Mouse (Mus musculus) heart, adult 2 months (tissue): Measurements from ENCODE around the gene Olfr90. TPM values are rescaled to one million over a fixed set of nuclear protein-coding genes. Genes with fewer than 3 reads are reported as not detected.
A peak's percentile ranks its signal among the peaks of the same experiment; 100 is the strongest.

Experiments
- DNase-seq, 2 experiments: peaks; one replicate each; pipeline ENCODE4 v3.0.0; 2021
- H3K27ac ChIP-seq: fragments of 200-600 bp; 2 replicates; pipeline ENCODE4 v1.8.1; 2022
- H3K27me3 ChIP-seq: fragments of 200-500 bp; 2 replicates; pipeline ENCODE4 v1.6.1; 2012; ENCODE audit warnings: mild to moderate bottlenecking, low read length, inconsistent platforms, mixed read lengths; ENCODE audit not compliant: control insufficient read depth, insufficient read depth
- H3K36me3 ChIP-seq: fragments of 200-500 bp; 2 replicates; pipeline ENCODE4 v1.6.1; 2012; ENCODE audit warnings: low read length, inconsistent platforms; ENCODE audit not compliant: control insufficient read depth, insufficient read depth
- H3K4me1 ChIP-seq: fragments of 200-500 bp; 2 replicates; pipeline ENCODE4 v1.6.1; 2011; ENCODE audit warnings: low read length; ENCODE audit not compliant: control insufficient read depth, insufficient read depth
- H3K4me3 ChIP-seq: fragments of 200-600 bp; 2 replicates; pipeline ENCODE4 v1.8.1; 2022
- H3K79me2 ChIP-seq: fragments of 200-500 bp; replicated peaks from 2 replicates; pipeline ENCODE4 v1.6.1; 2012; ENCODE audit warnings: mild to moderate bottlenecking, inconsistent platforms, low read length, moderate library complexity, mixed read lengths; ENCODE audit not compliant: control insufficient read depth, insufficient read depth
- H3K9ac ChIP-seq: fragments of 200-500 bp; 2 replicates; pipeline ENCODE4 v1.6.1; 2012; ENCODE audit warnings: low read depth, mild to moderate bottlenecking, control low read depth, inconsistent platforms, low read length, mixed read lengths
- CTCF ChIP-seq: fragments of 200-600 bp; IDR thresholded peaks from 2 replicates; pipeline ENCODE4 v1.8.1; 2022; ENCODE audit warnings: antibody characterized with exemption, mild to moderate bottlenecking, moderate library complexity
- EP300 ChIP-seq: fragments of 200-500 bp; IDR thresholded peaks from 2 replicates; pipeline ENCODE4 v1.6.1; 2011; ENCODE audit warnings: low read depth, low read length, control low read depth; ENCODE audit not compliant: insufficient read depth
- POLR2A ChIP-seq: fragments of 200-500 bp; IDR thresholded peaks from 2 replicates; pipeline ENCODE4 v1.6.1; 2011; ENCODE audit warnings: mild to moderate bottlenecking, low read depth, low read length, control low read depth; ENCODE audit not compliant: insufficient read depth
- WGBS: fragments of 180-500 bp; shearing (Covaris S2); methylation state at CpG from one replicate; pipeline ENCODE4 v1.1.7; 2018; 5-methylcytosine and 5-hydroxymethylcytosine counted together
- intact Hi-C: fragments of 180-260 bp; cut with DNase I; formaldehyde crosslinking; loops from one replicate; pipeline ENCODE4 v1.15.1; 2025
- polyA plus RNA-seq: library from polyadenylated mRNA; depleted of rRNA; stranded (reverse); fragments of >200 nt; gene quantifications from 2 replicates; pipeline ENCODE4 v1.2.3, GENCODE M21; 2012
- total RNA-seq, 2 experiments: library from RNA; stranded (reverse); gene quantifications; 2 replicates each; pipeline ENCODE4 v1.2.3; 2021

Gene Olfr90
- total and polyA plus RNA-seq, 3 experiments: not detected

DNA sequence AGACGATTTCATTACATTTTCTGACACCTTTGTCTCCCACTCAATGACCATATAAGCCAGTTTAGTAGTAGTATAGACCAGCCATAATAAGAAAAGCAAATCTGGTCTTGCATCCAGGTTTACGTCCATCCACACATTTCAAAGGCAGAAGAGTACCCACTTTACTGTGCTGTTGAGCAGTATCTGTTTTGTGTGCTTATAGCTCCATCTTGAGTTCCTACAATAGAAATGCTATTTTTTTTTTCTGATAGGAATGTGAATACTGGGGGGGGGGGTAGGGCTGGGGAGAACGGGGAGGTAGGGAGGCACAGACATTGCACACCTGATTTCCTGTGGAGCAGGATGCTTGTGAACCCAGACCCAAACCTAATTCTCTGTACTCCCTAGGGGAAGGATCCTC lies 40.3 kb downstream of the Olfr90 start:
- H3K36me3 ChIP-seq: no peaks in the 10 kb centered on the region

DNA sequence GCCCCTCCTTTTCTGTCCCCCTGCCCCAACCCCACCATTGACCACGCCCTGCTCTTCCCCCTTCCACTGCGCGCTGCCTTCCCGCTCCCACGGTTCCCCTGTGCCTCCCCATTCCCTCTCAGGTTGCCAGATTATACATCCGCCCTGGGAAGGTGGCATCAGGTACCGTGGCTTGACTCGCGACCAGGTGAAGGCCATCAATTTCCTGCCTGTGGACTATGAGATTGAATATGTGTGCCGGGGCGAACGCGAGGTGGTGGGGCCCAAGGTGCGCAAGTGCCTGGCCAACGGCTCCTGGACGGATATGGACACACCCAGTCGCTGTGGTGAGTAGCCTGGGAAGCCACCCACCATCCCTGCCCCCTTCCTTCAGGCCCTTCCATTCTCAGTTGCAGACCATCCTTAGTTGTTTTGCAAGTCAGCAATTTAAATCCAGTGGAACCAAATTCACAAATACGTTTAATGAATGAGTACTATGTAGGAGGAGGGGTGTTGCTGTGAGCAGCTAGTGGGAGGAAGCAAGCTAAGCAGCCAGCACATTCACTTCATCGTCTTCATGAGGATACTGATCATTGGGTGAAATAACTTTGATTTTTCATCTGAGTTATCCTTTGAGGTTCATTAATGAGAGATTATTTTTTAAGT lies 40.8 kb downstream of the Olfr90 start:
- no peak for TF ChIP-seq POLR2A
- no peak for TF ChIP-seq CTCF
- no peak for TF ChIP-seq EP300
- Histone ChIP-seq H3K4me1 (0 out of 2 replicates have a peak, but pooled peaks cover 2% of the 10 kb centered on the region), H3K27ac (no peak overlapping the region), H3K79me2 (no peaks in the 10 kb centered on the region), H3K27me3 (0 out of 2 replicates have a peak, but pooled peaks cover 2% of the 10 kb centered on the region), H3K4me3 (no peak overlapping the region), H3K9ac (no peak overlapping the region), H3K36me3 (no peaks in the 10 kb centered on the region)
- no peak for DNase-seq
- WGBS: 69% methylated on average over 19 of the region's 19 CpGs
- intact Hi-C loops: loop anchor here (2.0 to 5.0 kb wide), 4 partner anchors 51 to 210 kb away; partner anchors contain the start of genes Trim26, Trim40, Znrd1 and Znrd1as

More for the DNA sequence above, 40.3 kb downstream of the Olfr90 start:
- Histone ChIP-seq H3K9ac (no peak overlapping the region), H3K4me1 (0 out of 2 replicates have a peak, but pooled peaks cover 2% of the 10 kb centered on the region), H3K4me3 (no peak overlapping the region), H3K27me3 (0 out of 2 replicates have a peak, but pooled peaks cover 2% of the 10 kb centered on the region), H3K79me2 (no peaks in the 10 kb centered on the region), H3K27ac (no peak overlapping the region)
- intact Hi-C loops: loop anchor here (2.0 to 5.0 kb wide), 5 partner anchors 51 to 211 kb away; partner anchors contain the start of genes Trim26, Trim40, Znrd1 and Znrd1as
- no peak for TF ChIP-seq POLR2A
- peak; percentile 53 for TF ChIP-seq CTCF
- TF ChIP-seq EP300: no peak
- whole genome bisulfite sequencing: 39% methylated on average over 3 of the region's 3 CpGs
- DNase-seq: no peak

GRCm38 (mm10) chr17:37046312-37047112 lies 41.8 kb downstream of the Olfr90 start:
- H3K4me1 ChIP-seq: 0 out of 2 replicates have a peak, but pooled peaks cover 2% of the 10 kb centered on the region
- no peaks in the 10 kb centered on the region for H3K36me3 ChIP-seq
- peak; percentile 75 to 76 for DNase-seq
- 0 out of 2 replicates have a peak, but pooled peaks cover 2% of the 10 kb centered on the region for H3K27me3 ChIP-seq
- H3K4me3 ChIP-seq: peak overlapping the region; percentile 70
- no peaks in the 10 kb centered on the region for H3K79me2 ChIP-seq
- TF ChIP-seq POLR2A: no peak
- no peak for TF ChIP-seq CTCF
- TF ChIP-seq EP300: no peak
- peak overlapping the region; percentile 89 for H3K9ac ChIP-seq
- WGBS: 1% methylated on average over 46 of the region's 58 CpGs
- intact Hi-C loops: loop anchor here (2.0 to 5.0 kb wide), 4 partner anchors 50 to 209 kb away; partner anchors contain the start of genes Trim26, Trim40, Znrd1 and Znrd1as
- H3K27ac ChIP-seq: peak overlapping the region; percentile 44

DNA sequence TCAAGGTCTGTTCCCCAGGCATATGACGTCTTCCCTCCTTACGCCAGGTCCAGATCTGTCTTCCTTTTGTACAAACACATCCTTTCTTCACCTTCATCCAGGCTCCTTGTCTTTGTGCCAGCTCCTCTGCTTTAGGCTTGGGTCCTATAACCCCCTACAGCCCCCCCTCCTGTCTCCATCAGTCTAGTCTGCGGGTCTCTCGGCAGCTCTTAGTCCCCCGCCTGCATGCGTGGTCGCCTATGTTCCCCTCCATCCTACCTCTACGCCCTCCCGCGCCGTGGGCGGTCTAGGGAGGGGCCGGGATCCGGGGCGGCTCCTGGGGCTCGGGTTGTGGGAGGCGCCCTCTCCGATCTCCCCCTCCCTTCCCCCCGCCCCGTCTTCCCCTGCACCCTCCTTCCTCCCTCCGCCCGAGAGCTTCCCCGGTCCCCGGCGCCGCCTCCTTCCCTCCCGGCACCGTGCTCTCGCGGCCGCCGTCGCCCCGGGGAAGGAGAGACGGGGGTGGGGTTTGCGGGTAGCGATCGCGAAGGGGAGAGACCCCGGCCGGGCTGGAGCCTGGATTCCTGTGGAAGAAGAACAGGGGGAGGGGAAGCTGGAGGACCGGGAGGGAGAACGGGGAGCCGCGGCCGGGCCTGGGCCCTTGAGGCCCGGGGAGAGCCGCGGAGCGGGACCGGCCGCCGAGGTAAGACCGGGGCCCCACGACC lies 42.5 kb downstream of the Olfr90 start, which contains the start of gene Gabbr1:
Gene Gabbr1 (plus strand): TSS at position 356 of the 701 bp plus-strand sequence.
- Histone ChIP-seq H3K27me3 (0 out of 2 replicates have a peak, but pooled peaks cover 2% of the 10 kb centered on the region), H3K27ac (peak within 1 kb of the TSS; percentile 44), H3K4me1 (0 out of 2 replicates have a peak, but pooled peaks cover 2% of the 10 kb centered on the region), H3K79me2 (no peaks in the 10 kb centered on the region), H3K36me3 (no peaks in the 10 kb centered on the region), H3K4me3 (peak within 1 kb of the TSS; percentile 70), H3K9ac (peak within 1 kb of the TSS; percentile 89)
- under 1% methylated on average over 53 of the region's 55 CpGs for WGBS
- TF ChIP-seq CTCF (no peak), POLR2A (peak; percentile 42; the same call in 1 of the 2 replicates), EP300 (no peak)
- DNase-seq: peak; percentile 88 to 89
- intact Hi-C loops: loop anchor here (2.0 to 5.0 kb wide), 4 partner anchors 49 to 208 kb away; partner anchors contain the start of genes Trim26, Trim40, Znrd1 and Znrd1as

- DNase-seq: no peak
- 67% methylated on average over 7 of the region's 7 CpGs for WGBS
These were observed 43.6 kb downstream of the Olfr90 start for GRCm38 (mm10) chr17:37044651-37045244.

More at GRCm38 (mm10) chr17:37044651-37045244, 43.6 kb downstream of the Olfr90 start:
- H3K27ac ChIP-seq: no peak overlapping the region; the same call in 1 of the 2 replicates
- no peak overlapping the region for H3K9ac ChIP-seq
- TF ChIP-seq EP300 (no peak), CTCF (no peak), POLR2A (no peak)
- no peaks in the 10 kb centered on the region for H3K36me3 ChIP-seq
- H3K4me1 ChIP-seq: no peaks in the 10 kb centered on the region
- H3K27me3 ChIP-seq: 0 out of 2 replicates have a peak, but pooled peaks cover 2% of the 10 kb centered on the region
- H3K4me3 ChIP-seq: no peak overlapping the region
- H3K79me2 ChIP-seq: no peaks in the 10 kb centered on the region
- intact Hi-C loops: loop anchor here (5.0 kb wide), 2 partner anchors 152 to 207 kb away; partner anchors contain the start of genes Trim26 and Trim40
